Mouse (Mus musculus) megakaryocyte, adult 5-6 weeks (primary cell): Measurements from ENCODE around the gene Itsn2. TPM values are rescaled to one million over a fixed set of nuclear protein-coding genes. Genes with fewer than 3 reads are reported as not detected.

Experiments
- total RNA-seq, 2 experiments: library from RNA; stranded (forward) in 1 of 2; stranded (reverse) in 1 of 2; fragments of 153-499, 151-499 nt in 1 of 2; fragments of 221-1000, 200-1000 nt in 1 of 2; gene quantifications; 2 replicates each; pipeline versions ENCODE4 v1.2.3 to v1.2.4; 2015 to 2017

The Itsn2 gene
- total RNA-seq, 2 experiments from 2014 or later, result 94.6 to 201 TPM

Other genes with a start within 250 kb of the Itsn2 start
- gene Ncoa1, start 115.5 kb upstream of the Itsn2 start, total RNA-seq (2015), result 71.5 and 74.4 TPM in 2 replicates
- gene Ncoa1, start 115.5 kb upstream of the Itsn2 start, total RNA-seq (2017), result 28.4 and 61.9 TPM in 2 replicates
- gene Gm3625, start 289 bp downstream of the Itsn2 start, total RNA-seq (2015), result not detected in 2 replicates
- gene Gm3625, start 289 bp downstream of the Itsn2 start, total RNA-seq (2017), result not detected in 2 replicates
- not detected in 2 replicates for gene Fam228a, start 145.8 kb downstream of the Itsn2 start, total RNA-seq (2015)
- gene Fam228a, start 145.8 kb downstream of the Itsn2 start, total RNA-seq (2017), result not detected in 2 replicates
- 0.11 TPM in 1 of 2 replicates, not detected in the other for gene Pfn4, start 176.4 kb downstream of the Itsn2 start, total RNA-seq (2015)
- gene Pfn4, start 176.4 kb downstream of the Itsn2 start, total RNA-seq (2017), result not detected in 2 replicates
- gene Fam228b, start 176.6 kb downstream of the Itsn2 start, total RNA-seq (2015), result 1.1 TPM in 1 of 2 replicates, not detected in the other
- gene Fam228b, start 176.6 kb downstream of the Itsn2 start, total RNA-seq (2017), result not detected in 2 replicates
- gene Sf3b6, start 224.9 kb downstream of the Itsn2 start, total RNA-seq (2015), result 220 and 242 TPM in 2 replicates
- gene Sf3b6, start 224.9 kb downstream of the Itsn2 start, total RNA-seq (2017), result 122 and 137 TPM in 2 replicates
- gene Fkbp1b, start 249.0 kb downstream of the Itsn2 start, total RNA-seq (2015), result 58.3 and 64.7 TPM in 2 replicates
- gene Fkbp1b, start 249.0 kb downstream of the Itsn2 start, total RNA-seq (2017), result 40.8 and 49.7 TPM in 2 replicates